Mouse (Mus musculus): ENCODE data around the gene Kdsr. TPM values are rescaled to one million over a fixed set of nuclear protein-coding genes. Genes with fewer than 3 reads are reported as not detected.

Kdsr gene
- polyA plus RNA-seq, 1 experiment from 2014 or later, result 8.0 TPM

DNA sequence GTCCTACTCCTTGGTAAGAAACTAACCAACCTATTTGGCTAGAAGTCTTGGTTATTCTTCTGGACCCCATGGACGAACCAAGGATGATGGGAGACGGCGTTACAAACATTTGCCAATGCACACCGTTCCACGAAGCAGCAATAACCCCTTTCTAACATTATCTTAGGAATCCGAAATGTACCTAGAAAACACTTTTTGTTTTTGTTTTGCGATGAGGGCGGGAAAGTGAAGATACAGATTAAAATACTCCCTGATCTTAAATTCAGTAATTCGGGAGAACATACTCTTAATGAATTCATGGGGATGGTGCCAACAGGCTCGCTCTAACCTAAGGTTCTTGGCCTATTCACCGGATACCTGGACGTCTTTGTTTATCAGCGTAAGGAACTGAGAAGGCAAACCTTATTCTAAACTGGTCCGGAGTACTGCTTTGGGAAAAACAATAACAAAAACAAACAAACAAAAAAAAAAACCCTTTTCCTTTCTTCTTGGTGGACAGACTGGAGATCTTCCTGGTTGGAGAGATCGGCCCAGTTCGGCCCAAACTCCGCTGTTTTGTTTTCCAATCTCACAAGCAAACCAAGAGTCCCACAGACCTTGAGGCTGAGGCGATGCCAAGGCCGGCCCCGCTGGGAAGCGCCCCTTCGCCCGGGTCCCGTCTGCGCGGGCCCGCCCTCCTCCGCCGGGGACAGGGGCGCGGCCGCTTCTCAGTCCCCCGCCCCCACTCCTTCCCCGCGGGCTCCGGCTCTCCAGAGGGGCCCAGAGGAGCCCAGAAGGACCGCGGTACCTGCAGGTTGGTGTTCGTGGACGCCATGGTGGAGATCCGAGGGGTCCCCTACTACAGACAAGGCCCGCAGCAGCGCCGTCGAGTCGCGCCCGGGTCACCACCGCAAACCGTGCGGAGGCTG, 36.4 kb upstream of the Kdsr start:
- DNase-seq (peak; percentile 66), ATAC-seq (peak; percentile 91)
- peak overlapping the region; percentile 97 for H3K9ac ChIP-seq (replicated peaks)
- peak overlapping the region; percentile 94 for H3K27ac ChIP-seq (ENCODE audit: low read depth)
- peaks cover 2% of the 10 kb centered on the region; the same call in 1 of the 2 replicates for H3K36me3 ChIP-seq (replicated peaks; ENCODE audit: insufficient read depth, low read length)
- H3K4me3 ChIP-seq (ENCODE audit: low read depth, low read length), result peak overlapping the region; percentile 93
- TF ChIP-seq EP300 (IDR thresholded peaks at IDR 0.05; ENCODE audit: low read depth) (no peak), CTCF (IDR thresholded peaks at IDR 0.05; ENCODE audit: low read depth) (no peak)
- H3K4me2 ChIP-seq (ENCODE audit: low read depth, low read length), result peak overlapping the region; percentile 81
- H3K4me1 ChIP-seq (ENCODE audit: insufficient read depth), result 0 out of 2 replicates have a peak, but pooled peaks cover 4% of the 10 kb centered on the region
- 2% methylated on average over 51 of the region's 51 CpGs for WGBS (ENCODE audit: insufficient replicate concordance)
- no peaks in the 10 kb centered on the region for H3K27me3 ChIP-seq (ENCODE audit: insufficient read depth, low read length)
- H3K9me3 ChIP-seq (ENCODE audit: low read length), result no peaks in the 10 kb centered on the region

DNA sequence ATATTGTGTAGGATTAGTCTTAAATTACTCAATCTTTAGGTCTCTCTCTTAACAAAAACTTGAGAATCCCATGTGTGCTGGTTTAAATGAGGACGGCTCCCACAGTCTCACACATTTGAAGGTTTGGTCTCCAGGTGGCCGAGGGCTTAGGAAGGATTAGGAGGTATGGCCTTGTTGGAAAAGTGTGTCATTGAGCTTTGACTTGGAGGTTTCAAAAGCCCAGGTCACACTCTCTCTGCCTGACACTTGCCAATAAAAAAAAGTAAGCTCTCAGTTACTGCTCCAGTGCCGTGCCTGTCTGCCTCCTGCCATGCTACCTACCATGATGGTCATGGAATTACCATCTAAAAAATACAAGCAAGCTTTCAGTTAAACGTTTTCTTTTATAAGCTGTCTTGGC, 15.4 kb upstream of the Kdsr start:
- H3K9me3 ChIP-seq (ENCODE audit: low read length), result no peaks in the 10 kb centered on the region
- no peak overlapping the region for H3K9ac ChIP-seq (replicated peaks)
- TF ChIP-seq CTCF (IDR thresholded peaks at IDR 0.05; ENCODE audit: low read depth) (no peak), EP300 (IDR thresholded peaks at IDR 0.05; ENCODE audit: low read depth) (no peak)
- peak overlapping the region; percentile 41; the same call in 1 of the 2 replicates for H3K27ac ChIP-seq (ENCODE audit: low read depth)
- peaks cover 71% of the 10 kb centered on the region for H3K36me3 ChIP-seq (replicated peaks; ENCODE audit: insufficient read depth, low read length)
- no peaks in the 10 kb centered on the region for H3K27me3 ChIP-seq (ENCODE audit: insufficient read depth, low read length)
- H3K4me3 ChIP-seq (ENCODE audit: low read depth, low read length), result no peak overlapping the region
- WGBS (ENCODE audit: insufficient replicate concordance), result 71% methylated on average over 4 of the region's 4 CpGs
- H3K4me1 ChIP-seq (ENCODE audit: insufficient read depth), result 0 out of 2 replicates have a peak, but pooled peaks cover 7% of the 10 kb centered on the region
- H3K4me2 ChIP-seq (ENCODE audit: low read depth, low read length), result no peak overlapping the region
- no peak for DNase-seq
- no peak for ATAC-seq

- peak overlapping the region; percentile 25; the same call in 1 of the 2 replicates for H3K27ac ChIP-seq (ENCODE audit: low read depth)
- 61% methylated on average over 9 of the region's 9 CpGs for WGBS (ENCODE audit: insufficient replicate concordance)
- no peaks in the 10 kb centered on the region for H3K27me3 ChIP-seq (ENCODE audit: insufficient read depth, low read length)
- 0 out of 2 replicates have a peak, but pooled peaks cover 7% of the 10 kb centered on the region for H3K4me1 ChIP-seq (ENCODE audit: insufficient read depth)
- TF ChIP-seq CTCF (IDR thresholded peaks at IDR 0.05; ENCODE audit: low read depth) (no peak), EP300 (IDR thresholded peaks at IDR 0.05; ENCODE audit: low read depth) (no peak; the same call in 1 of the 2 replicates)
- DNase-seq, result peak; percentile 76
- H3K9ac ChIP-seq (replicated peaks), result no peak overlapping the region
- peak; percentile 67 for ATAC-seq
- H3K4me2 ChIP-seq (ENCODE audit: low read depth, low read length), result no peak overlapping the region
- no peak overlapping the region for H3K4me3 ChIP-seq (ENCODE audit: low read depth, low read length)
- H3K9me3 ChIP-seq (ENCODE audit: low read length), result no peaks in the 10 kb centered on the region
- peaks cover 65% of the 10 kb centered on the region for H3K36me3 ChIP-seq (replicated peaks; ENCODE audit: insufficient read depth, low read length)
Observed at GRCm38 (mm10) chr1:106774092-106774491, 14.6 kb upstream of the Kdsr start.

DNA sequence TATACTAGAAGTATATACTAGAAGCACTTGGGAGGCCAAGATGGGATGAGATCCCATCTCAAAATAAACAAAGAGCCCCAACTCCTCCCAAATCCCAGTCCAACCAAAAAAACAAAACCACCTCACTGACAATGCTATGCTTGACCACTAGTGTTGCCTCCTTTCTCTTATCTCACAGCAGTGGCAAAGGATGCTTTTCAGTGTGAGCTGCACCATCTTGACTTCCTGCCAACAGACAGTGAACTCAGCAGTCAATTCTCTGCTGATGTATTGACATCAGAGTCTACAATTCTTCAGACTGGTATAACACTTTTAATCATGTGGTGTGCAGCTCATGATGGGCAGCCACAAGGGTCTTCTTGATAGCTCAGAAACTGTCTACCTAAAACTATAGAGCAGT, 9.2 kb upstream of the Kdsr start:
- Histone ChIP-seq H3K9me3 (ENCODE audit: low read length) (no peaks in the 10 kb centered on the region), H3K36me3 (replicated peaks; ENCODE audit: insufficient read depth, low read length) (peaks cover 54% of the 10 kb centered on the region), H3K27me3 (ENCODE audit: insufficient read depth, low read length) (no peaks in the 10 kb centered on the region), H3K4me1 (ENCODE audit: insufficient read depth) (no peaks in the 10 kb centered on the region), H3K9ac (replicated peaks) (no peak overlapping the region), H3K4me3 (ENCODE audit: low read depth, low read length) (no peak overlapping the region), H3K27ac (ENCODE audit: low read depth) (no peak overlapping the region), H3K4me2 (ENCODE audit: low read depth, low read length) (no peak overlapping the region)
- no peak for ATAC-seq
- DNase-seq, result no peak
- TF ChIP-seq CTCF (IDR thresholded peaks at IDR 0.05; ENCODE audit: low read depth) (no peak), EP300 (IDR thresholded peaks at IDR 0.05; ENCODE audit: low read depth) (no peak)

DNA sequence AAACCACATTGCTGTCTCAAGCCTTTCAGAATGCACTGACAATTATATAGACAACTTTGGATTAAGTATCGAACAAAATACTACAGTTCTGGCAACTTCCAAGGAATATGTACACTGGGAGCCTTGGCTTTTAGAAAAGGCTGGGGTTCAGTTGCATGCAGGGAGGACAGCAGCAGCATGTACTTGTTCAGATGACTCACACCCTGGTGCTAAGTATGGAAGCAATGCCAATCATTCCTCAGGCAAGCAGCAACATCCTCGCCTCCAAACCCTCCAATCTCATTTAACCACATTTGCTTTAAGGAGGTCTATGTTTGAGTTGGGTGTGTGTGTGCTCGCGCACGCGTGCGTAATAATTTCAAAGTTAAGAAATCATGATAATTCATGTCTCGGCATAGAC, 6.2 kb upstream of the Kdsr start:
- no peak overlapping the region for H3K27ac ChIP-seq (ENCODE audit: low read depth)
- TF ChIP-seq EP300 (IDR thresholded peaks at IDR 0.05; ENCODE audit: low read depth), result no peak
- no peak for TF ChIP-seq CTCF (IDR thresholded peaks at IDR 0.05; ENCODE audit: low read depth)
- no peak for DNase-seq
- H3K27me3 ChIP-seq (ENCODE audit: insufficient read depth, low read length), result no peaks in the 10 kb centered on the region
- peaks cover 34% of the 10 kb centered on the region for H3K36me3 ChIP-seq (replicated peaks; ENCODE audit: insufficient read depth, low read length)
- H3K4me3 ChIP-seq (ENCODE audit: low read depth, low read length), result no peak overlapping the region
- no peaks in the 10 kb centered on the region for H3K9me3 ChIP-seq (ENCODE audit: low read length)
- 90% methylated on average over 8 of the region's 8 CpGs for WGBS (ENCODE audit: insufficient replicate concordance)
- peaks cover 2% of the 10 kb centered on the region; the same call in 1 of the 2 replicates for H3K4me1 ChIP-seq (ENCODE audit: insufficient read depth)
- no peak for ATAC-seq
- no peak overlapping the region for H3K4me2 ChIP-seq (ENCODE audit: low read depth, low read length)
- H3K9ac ChIP-seq (replicated peaks), result no peak overlapping the region

DNA sequence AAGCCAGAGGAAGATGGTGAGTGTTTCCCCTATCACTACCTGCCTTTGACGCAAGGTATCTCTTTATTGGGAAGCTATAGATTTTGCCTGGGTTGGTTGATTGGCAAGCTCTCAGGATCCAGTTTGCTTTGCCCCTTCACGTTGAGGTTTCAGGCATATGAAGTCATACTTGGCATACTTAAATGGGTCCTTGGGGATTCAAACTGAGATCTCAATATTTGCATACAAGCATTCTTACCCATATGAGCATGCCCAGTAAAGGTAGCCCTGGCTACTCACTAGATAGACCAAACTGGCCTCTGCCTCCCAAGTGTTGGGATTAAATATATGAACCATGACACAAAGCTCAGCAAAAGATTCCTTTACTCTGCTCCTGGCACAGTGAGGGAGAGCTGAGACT, 5.3 kb upstream of the Kdsr start:
- Histone ChIP-seq H3K27ac (ENCODE audit: low read depth) (no peak overlapping the region), H3K4me1 (ENCODE audit: insufficient read depth) (peaks cover 7% of the 10 kb centered on the region; the same call in 1 of the 2 replicates), H3K4me3 (ENCODE audit: low read depth, low read length) (no peak overlapping the region), H3K9ac (replicated peaks) (no peak overlapping the region), H3K9me3 (ENCODE audit: low read length) (no peaks in the 10 kb centered on the region), H3K27me3 (ENCODE audit: insufficient read depth, low read length) (no peaks in the 10 kb centered on the region), H3K4me2 (ENCODE audit: low read depth, low read length) (no peak overlapping the region), H3K36me3 (replicated peaks; ENCODE audit: insufficient read depth, low read length) (peaks cover 29% of the 10 kb centered on the region)
- TF ChIP-seq EP300 (IDR thresholded peaks at IDR 0.05; ENCODE audit: low read depth) (no peak), CTCF (IDR thresholded peaks at IDR 0.05; ENCODE audit: low read depth) (no peak)
- ATAC-seq (no peak), DNase-seq (no peak)
- WGBS (ENCODE audit: insufficient replicate concordance), result 86% methylated on average over 2 of the region's 2 CpGs
